Mouse (Mus musculus): Measurements from ENCODE around the gene Npr3. TPM values are rescaled to one million over a fixed set of nuclear protein-coding genes. Genes with fewer than 3 reads are reported as not detected.

Npr3 gene
- not detected for polyA plus RNA-seq (2017; shearing (Covaris generic))

GRCm38 (mm10) chr15:11906571-11907531 is at the start of gene Npr3:
Gene Npr3 (minus strand): TSS chr15:11907287.

Other genes with a start within 250 kb of the Npr3 start
- gene Sub1, start 89.7 kb upstream of the Npr3 start, polyA plus RNA-seq (2017; shearing (Covaris generic)) = 966 TPM
- 158 TPM for gene Zfr, start 210.5 kb upstream of the Npr3 start, polyA plus RNA-seq (2017; shearing (Covaris generic))

Data from effector memory CD4-positive, alpha-beta T cell, adult 5 months (primary cell).